Mouse (Mus musculus) hindbrain, embryonic 11.5 days (tissue): Measurements from ENCODE around the gene Gpr61. TPM values are rescaled to one million over a fixed set of nuclear protein-coding genes. Genes with fewer than 3 reads are reported as not detected.

Experiments used
- ATAC-seq: fragments of 200-750 bp; cut with Nextera tagmentation; 2 replicates; pipeline ENCODE4 v1.8.0; 2017; ENCODE audit warnings: mild to moderate bottlenecking, moderate TSS enrichment, moderate library complexity; ENCODE audit not compliant: low FRiP score
- DNase-seq: peaks from one replicate; pipeline ENCODE4 v3.0.0-alpha.2; 2015; ENCODE audit warnings: low spot score
- H3K27ac ChIP-seq: fragments of 300-500 bp; sonication (generic); 2 replicates; pipeline ENCODE4 v1.5.1; 2014; ENCODE audit warnings: mild to moderate bottlenecking, low read depth, low read length
- H3K27me3 ChIP-seq: fragments of 300-500 bp; sonication (generic); 2 replicates; pipeline ENCODE4 v1.6.1; 2014; ENCODE audit warnings: mild to moderate bottlenecking, low read length, moderate library complexity, mixed read lengths; ENCODE audit not compliant: control insufficient read depth, insufficient read depth
- H3K36me3 ChIP-seq: fragments of 300-500 bp; sonication (generic); 2 replicates; pipeline ENCODE4 v1.6.1; 2014; ENCODE audit warnings: mild to moderate bottlenecking, low read length, moderate library complexity, mixed read lengths; ENCODE audit not compliant: control insufficient read depth, insufficient read depth
- H3K4me1 ChIP-seq: fragments of 300-500 bp; sonication (generic); replicated peaks from 2 replicates; pipeline ENCODE4 v1.6.1; 2014; ENCODE audit warnings: low read length, mixed read lengths; ENCODE audit not compliant: control insufficient read depth, insufficient read depth
- H3K4me2 ChIP-seq: fragments of 300-500 bp; sonication (generic); replicated peaks from 2 replicates; pipeline ENCODE4 v1.6.1; 2014; ENCODE audit warnings: mild to moderate bottlenecking, low read depth, low read length
- H3K4me3 ChIP-seq: fragments of 300-500 bp; sonication (generic); 2 replicates; pipeline ENCODE4 v1.5.1; 2014; ENCODE audit warnings: low read depth, low read length
- H3K9ac ChIP-seq: fragments of 300-500 bp; sonication (generic); 2 replicates; pipeline ENCODE4 v1.6.1; 2014; ENCODE audit warnings: low read depth, low read length
- H3K9me3 ChIP-seq: fragments of 300-500 bp; sonication (generic); 2 replicates; pipeline ENCODE4 v1.6.1; 2016; ENCODE audit warnings: low read length; ENCODE audit not compliant: control insufficient read depth
- WGBS: fragments of 180-500 bp; shearing (Covaris S2); extraction: QIAGEN DNeasy Blood & Tissue Kit; methylation state at CpG from one replicate; pipeline ENCODE4 v1.1.7; 2014; 5-methylcytosine and 5-hydroxymethylcytosine counted together
- polyA plus RNA-seq: library from polyadenylated mRNA; unstranded; fragments of >200 nt; fragmentation: Nextera tagmentation; extraction: Ambion mirVana; gene quantifications from 2 replicates; pipeline ENCODE4 v1.2.1, GENCODE M21; 2014

Gene Gpr61
- polyA plus RNA-seq, 1 experiment from 2014 or later, result 0.34 TPM

- peak overlapping the region; percentile 20; the same call in 1 of the 2 replicates for H3K9ac ChIP-seq
- H3K27me3 ChIP-seq, result no peaks in the 10 kb centered on the region
- H3K4me2 ChIP-seq, result no peak overlapping the region
- peak overlapping the region; percentile 68 for H3K27ac ChIP-seq
- H3K9me3 ChIP-seq, result no peaks in the 10 kb centered on the region
- 80% methylated on average over 7 of the region's 7 CpGs for WGBS
- no peak for DNase-seq
- no peaks in the 10 kb centered on the region for H3K36me3 ChIP-seq
- ATAC-seq, result no peak
- no peak overlapping the region for H3K4me3 ChIP-seq
- H3K4me1 ChIP-seq, result peaks cover 11% of the 10 kb centered on the region
Measured at GRCm38 (mm10) chr3:108195941-108196590, 41.4 kb upstream of the Gpr61 start.

- peaks cover 11% of the 10 kb centered on the region for H3K4me1 ChIP-seq
- H3K36me3 ChIP-seq, result no peaks in the 10 kb centered on the region
- DNase-seq, result no peak
- H3K27me3 ChIP-seq, result no peaks in the 10 kb centered on the region
- ATAC-seq, result no peak
- H3K4me2 ChIP-seq, result no peak overlapping the region
- 86% methylated on average over 4 of the region's 4 CpGs for WGBS
- H3K9ac ChIP-seq, result no peak overlapping the region
- H3K4me3 ChIP-seq, result no peak overlapping the region
- no peak overlapping the region for H3K27ac ChIP-seq
- H3K9me3 ChIP-seq, result no peaks in the 10 kb centered on the region
Measured at GRCm38 (mm10) chr3:108195287-108195686, 40.6 kb upstream of the Gpr61 start.

GRCm38 (mm10) chr3:108193686-108194085, 39.0 kb upstream of the Gpr61 start:
- Histone ChIP-seq H3K27ac (no peak overlapping the region), H3K9me3 (no peaks in the 10 kb centered on the region), H3K4me1 (peaks cover 11% of the 10 kb centered on the region), H3K4me2 (no peak overlapping the region), H3K36me3 (no peaks in the 10 kb centered on the region), H3K27me3 (no peaks in the 10 kb centered on the region), H3K4me3 (no peak overlapping the region), H3K9ac (no peak overlapping the region)
- 78% methylated on average over 4 of the region's 4 CpGs for WGBS
- no peak for DNase-seq
- ATAC-seq, result no peak

GRCm38 (mm10) chr3:108189897-108190296, 35.2 kb upstream of the Gpr61 start:
- peak overlapping the region; percentile 7; the same call in 1 of the 2 replicates for H3K9ac ChIP-seq

GRCm38 (mm10) chr3:108188716-108189490, 34.2 kb upstream of the Gpr61 start:
- Histone ChIP-seq H3K9me3 (no peaks in the 10 kb centered on the region), H3K27me3 (no peaks in the 10 kb centered on the region), H3K36me3 (no peaks in the 10 kb centered on the region), H3K27ac (no peak overlapping the region), H3K4me3 (no peak overlapping the region), H3K4me1 (no peaks in the 10 kb centered on the region; the same call in 1 of the 2 replicates), H3K4me2 (no peak overlapping the region), H3K9ac (no peak overlapping the region)
- ATAC-seq, result no peak
- WGBS, result 71% methylated on average over 9 of the region's 9 CpGs
- no peak for DNase-seq

More at GRCm38 (mm10) chr3:108189897-108190296, 35.2 kb upstream of the Gpr61 start:
- WGBS, result 81% methylated on average over 5 of the region's 5 CpGs
- H3K36me3 ChIP-seq, result no peaks in the 10 kb centered on the region
- no peaks in the 10 kb centered on the region for H3K9me3 ChIP-seq
- no peaks in the 10 kb centered on the region for H3K27me3 ChIP-seq
- DNase-seq (no peak), ATAC-seq (no peak)
- H3K4me3 ChIP-seq, result no peak overlapping the region
- no peaks in the 10 kb centered on the region; the same call in 1 of the 2 replicates for H3K4me1 ChIP-seq
- no peak overlapping the region for H3K27ac ChIP-seq
- no peak overlapping the region for H3K4me2 ChIP-seq

GRCm38 (mm10) chr3:108187111-108187795, 32.6 kb upstream of the Gpr61 start:
- Histone ChIP-seq H3K4me1 (no peaks in the 10 kb centered on the region; the same call in 1 of the 2 replicates), H3K4me2 (no peak overlapping the region; the same call in 1 of the 2 replicates), H3K4me3 (peak overlapping the region; percentile 72; the same call in 1 of the 2 replicates), H3K9me3 (no peaks in the 10 kb centered on the region), H3K27ac (no peak overlapping the region), H3K36me3 (no peaks in the 10 kb centered on the region), H3K27me3 (no peaks in the 10 kb centered on the region), H3K9ac (no peak overlapping the region)
- 53% methylated on average over 20 of the region's 20 CpGs for WGBS
- DNase-seq (no peak), ATAC-seq (peak; percentile 28; the same call in 1 of the 2 replicates)

GRCm38 (mm10) chr3:108186098-108187047, 31.7 kb upstream of the Gpr61 start, which contains the start of gene Amigo1:
TSS of gene Amigo1 (plus strand) at chr3:108186335.
- peak; percentile 76 for DNase-seq
- H3K4me2 ChIP-seq, result peak within 1 kb of the TSS; percentile 97
- H3K4me3 ChIP-seq, result peak within 1 kb of the TSS; percentile 72
- H3K27ac ChIP-seq, result peak within 1 kb of the TSS; percentile 36; the same call in 1 of the 2 replicates
- peak; percentile 74 for ATAC-seq
- peak within 1 kb of the TSS; percentile 71 for H3K9ac ChIP-seq
- H3K27me3 ChIP-seq, result no peaks in the 10 kb centered on the region
- H3K9me3 ChIP-seq, result no peaks in the 10 kb centered on the region
- under 1% methylated on average over 64 of the region's 100 CpGs for WGBS
- H3K36me3 ChIP-seq, result no peaks in the 10 kb centered on the region
- no peaks in the 10 kb centered on the region; the same call in 1 of the 2 replicates for H3K4me1 ChIP-seq
